Mouse (Mus musculus): ENCODE measurements around the gene Lrsam1.

Gene Lrsam1

GRCm38 (mm10) chr2:32924306-32924844, 37.0 kb downstream of the Lrsam1 start:
- no peak for DNase-seq

- DNase-seq, result no peak
Observed at GRCm38 (mm10) chr2:32923551-32924250, 37.7 kb downstream of the Lrsam1 start.

- DNase-seq, result no peak
Observed at GRCm38 (mm10) chr2:32922564-32922963, 38.9 kb downstream of the Lrsam1 start.

GRCm38 (mm10) chr2:32921801-32922380, 39.5 kb downstream of the Lrsam1 start:
- no peak for DNase-seq

- no peak for DNase-seq
Observed at GRCm38 (mm10) chr2:32921235-32921634, 40.2 kb downstream of the Lrsam1 start.

- DNase-seq, result no peak
Observed at GRCm38 (mm10) chr2:32918391-32918790, 43.0 kb downstream of the Lrsam1 start.

GRCm38 (mm10) chr2:32917526-32917925, 43.9 kb downstream of the Lrsam1 start:
- no peak for DNase-seq

GRCm38 (mm10) chr2:32914896-32915295, 46.5 kb downstream of the Lrsam1 start:
- DNase-seq, result no peak

- no peak for DNase-seq
Observed at GRCm38 (mm10) chr2:32914362-32914761, 47.1 kb downstream of the Lrsam1 start.

GRCm38 (mm10) chr2:32912210-32912804, 49.1 kb downstream of the Lrsam1 start:
- DNase-seq, result peak; percentile 93

GRCm38 (mm10) chr2:32911639-32912182, 49.7 kb downstream of the Lrsam1 start:
- DNase-seq, result no peak

- peak; percentile 52 for DNase-seq
Observed at GRCm38 (mm10) chr2:32908796-32909195, 52.6 kb downstream of the Lrsam1 start.

- peak; percentile 84 for DNase-seq
Observed at GRCm38 (mm10) chr2:32908272-32908671, 53.1 kb downstream of the Lrsam1 start.

- DNase-seq, result no peak
Observed at GRCm38 (mm10) chr2:32907442-32907841, 54.0 kb downstream of the Lrsam1 start.

- DNase-seq, result no peak
Observed at GRCm38 (mm10) chr2:32905297-32905696, 56.1 kb downstream of the Lrsam1 start.

GRCm38 (mm10) chr2:32904637-32905036, 56.8 kb downstream of the Lrsam1 start:
- no peak for DNase-seq

GRCm38 (mm10) chr2:32903470-32903869, 57.9 kb downstream of the Lrsam1 start:
- no peak for DNase-seq

GRCm38 (mm10) chr2:32902126-32902525, 59.3 kb downstream of the Lrsam1 start:
- no peak for DNase-seq

- peak; percentile 29 for DNase-seq
Observed at GRCm38 (mm10) chr2:32898983-32899382, 62.4 kb downstream of the Lrsam1 start.

- peak; percentile 38 for DNase-seq
Observed at GRCm38 (mm10) chr2:32896507-32897147, 64.8 kb downstream of the Lrsam1 start.

- peak; percentile 87 for DNase-seq
Observed at GRCm38 (mm10) chr2:32895606-32896106, 65.8 kb downstream of the Lrsam1 start.

- DNase-seq, result no peak
Observed at GRCm38 (mm10) chr2:32894097-32894496, 67.3 kb downstream of the Lrsam1 start.

GRCm38 (mm10) chr2:32892490-32892889, 68.9 kb downstream of the Lrsam1 start:
- no peak for DNase-seq

Measured in retina, postnatal 1 day (tissue).